Mouse (Mus musculus): ENCODE data around the gene Tmem212.
"Not testable (repeated sequence)": the region's sequence is repeated elsewhere in the genome, so short reads cannot be mapped to it uniquely, and the experiment has no call there.

Tmem212 gene

DNA sequence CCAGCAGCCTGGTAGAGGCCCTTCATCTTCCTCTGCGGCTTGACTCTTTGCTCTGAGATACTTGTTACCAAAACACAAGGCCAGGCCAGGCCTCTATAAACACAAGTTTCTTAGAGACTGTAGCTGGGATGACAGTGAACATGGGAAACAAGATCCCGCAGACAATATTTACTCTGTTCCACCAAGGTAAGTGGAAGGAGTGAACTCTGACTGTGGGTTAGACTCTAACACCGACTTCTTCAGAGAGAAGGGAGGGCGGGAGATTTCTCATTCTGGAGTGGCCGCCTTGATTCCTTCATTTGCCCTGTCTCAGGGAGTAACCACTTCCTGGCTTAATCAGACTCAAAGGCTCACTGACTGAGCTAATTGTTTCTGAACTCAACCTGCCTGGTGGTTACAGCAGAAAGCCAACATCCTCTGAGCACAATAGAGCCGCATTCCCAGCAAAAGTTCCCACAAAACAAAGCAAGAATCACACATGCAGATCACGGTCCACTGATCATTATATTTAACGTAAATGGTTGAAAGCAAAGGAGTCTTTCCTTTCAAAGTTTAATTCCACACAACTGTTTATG, at the start of gene Tmem212:
Gene Tmem212, minus strand, starts transcription at position 51 of the 575 bp plus-strand sequence.
- no peak for DNase-seq (ENCODE audit: low read depth)

- DNase-seq (ENCODE audit: low read depth) = not testable (repeated sequence)
These were observed 49.2 kb upstream of the Tmem212 start for GRCm38 (mm10) chr3:27945397-27945796.

GRCm38 (mm10) chr3:27942991-27943390, 46.8 kb upstream of the Tmem212 start:
- no peak for DNase-seq (ENCODE audit: low read depth)

DNA sequence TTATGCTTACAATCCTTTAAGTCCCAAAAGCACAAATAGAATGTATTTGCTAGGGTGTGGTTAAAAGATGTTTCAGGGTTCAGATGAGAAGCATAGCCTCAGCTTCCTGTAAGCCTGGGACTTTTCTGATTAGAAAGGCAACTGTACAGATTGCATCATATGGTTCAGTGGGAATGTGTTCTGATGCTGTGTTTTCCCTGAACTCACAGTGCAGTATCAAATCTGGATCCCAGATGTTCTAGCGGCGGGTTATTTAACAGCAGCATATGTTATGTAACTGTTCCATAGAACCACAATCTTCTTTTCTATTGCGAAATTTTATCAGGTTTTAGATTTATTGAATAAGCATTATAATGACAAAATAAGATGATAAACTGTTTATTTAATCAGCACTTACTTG, 45.5 kb upstream of the Tmem212 start:
- no peak for DNase-seq (ENCODE audit: low read depth)

DNA sequence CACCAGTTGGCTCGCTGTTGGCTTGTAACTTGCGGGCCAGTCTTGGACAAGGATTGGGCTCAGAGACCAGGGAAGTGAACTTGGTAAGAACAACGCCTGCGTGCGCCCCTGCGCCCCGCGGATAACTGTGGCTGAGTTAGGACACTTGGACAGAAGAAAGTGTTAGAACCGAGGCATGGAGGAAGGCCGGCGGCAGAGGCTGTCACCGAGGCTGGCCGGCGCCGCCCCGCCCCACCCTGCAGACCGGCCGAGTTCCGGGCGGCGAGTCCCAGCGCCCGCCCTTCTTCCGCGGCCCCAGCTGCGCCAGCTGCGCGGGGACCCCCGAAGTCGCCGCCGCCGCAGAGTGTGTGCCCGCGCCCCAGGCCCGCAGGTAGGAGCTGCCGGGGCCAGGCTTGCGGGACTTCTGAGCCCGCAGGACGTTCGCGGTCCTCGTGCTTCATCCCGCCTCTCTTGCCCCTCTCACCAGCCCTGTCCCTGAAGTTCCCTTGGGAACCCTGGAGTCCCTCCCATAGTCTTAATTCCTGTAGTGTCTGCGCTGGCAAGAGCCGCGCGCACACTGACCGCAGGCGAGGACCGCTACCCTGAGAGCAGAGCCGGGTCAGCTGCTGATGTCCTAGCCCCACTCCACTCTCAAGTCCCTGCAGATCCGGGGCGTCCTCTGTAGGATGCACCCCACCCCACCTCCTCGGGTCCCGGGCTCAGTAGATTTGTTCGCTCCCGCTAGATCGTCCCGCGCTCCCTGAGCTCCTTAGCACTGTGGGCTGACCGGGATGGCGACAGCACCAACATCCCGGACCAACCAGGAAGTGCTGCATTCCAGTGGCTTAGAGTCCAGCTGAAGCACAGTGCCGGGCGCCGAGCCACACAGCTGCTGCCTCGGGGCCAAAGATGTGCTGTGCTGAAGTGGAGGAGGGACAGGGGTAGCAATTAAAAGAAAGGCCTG, 42.5 kb upstream of the Tmem212 start, which contains the start of gene Pld1:
Gene Pld1, plus strand, starts transcription at position 315 of the 943 bp plus-strand sequence.
- DNase-seq (ENCODE audit: low read depth) = no peak

- DNase-seq (ENCODE audit: low read depth) = no peak
These were observed 41.3 kb upstream of the Tmem212 start for GRCm38 (mm10) chr3:27937144-27938110.

- DNase-seq (ENCODE audit: low read depth) = no peak
These were observed 40.6 kb upstream of the Tmem212 start for GRCm38 (mm10) chr3:27936731-27937130.

DNA sequence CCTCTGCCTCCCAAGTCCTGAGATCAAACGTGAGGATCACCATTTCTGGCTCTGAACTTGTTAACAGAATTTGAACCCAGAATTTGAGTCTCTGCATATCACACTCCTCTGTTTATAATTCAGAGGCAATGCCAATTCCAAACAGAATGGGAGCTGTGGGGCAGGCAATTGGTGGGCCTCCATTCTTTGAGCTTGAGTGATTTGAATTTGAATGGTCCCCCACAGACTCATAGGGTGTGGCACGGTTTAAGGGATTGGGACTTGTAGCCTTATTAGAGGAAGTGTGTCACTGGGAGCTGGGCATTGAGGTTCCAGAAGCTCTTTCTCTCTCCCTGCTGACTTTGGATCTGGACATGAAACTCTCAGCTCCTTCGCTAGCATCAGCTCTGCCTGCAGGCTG, 39.5 kb upstream of the Tmem212 start:
- no peak for DNase-seq (ENCODE audit: low read depth)

GRCm38 (mm10) chr3:27932391-27932790, 36.2 kb upstream of the Tmem212 start:
- no peak for DNase-seq (ENCODE audit: low read depth)

GRCm38 (mm10) chr3:27929219-27929618, 33.1 kb upstream of the Tmem212 start:
- no peak for DNase-seq (ENCODE audit: low read depth)

DNA sequence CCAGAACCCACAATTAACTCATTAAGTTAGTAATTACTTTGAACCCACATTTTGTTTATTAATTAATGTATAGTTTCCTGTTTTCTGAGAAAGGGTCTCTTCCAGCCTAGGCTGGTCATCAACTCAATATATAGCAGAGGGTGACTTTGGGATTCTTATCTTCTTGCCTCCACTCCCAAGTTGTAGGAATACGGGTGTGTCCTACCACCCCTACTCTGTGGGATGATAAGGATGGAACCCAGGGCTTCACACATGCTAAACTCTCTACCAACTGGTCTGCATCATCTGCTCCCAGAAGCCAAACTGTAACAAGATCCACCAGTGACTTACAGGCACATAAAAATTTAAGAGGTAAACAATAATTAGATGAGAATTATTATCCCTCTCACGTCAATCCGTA, 27.9 kb upstream of the Tmem212 start:
- DNase-seq (ENCODE audit: low read depth) = no peak

DNA sequence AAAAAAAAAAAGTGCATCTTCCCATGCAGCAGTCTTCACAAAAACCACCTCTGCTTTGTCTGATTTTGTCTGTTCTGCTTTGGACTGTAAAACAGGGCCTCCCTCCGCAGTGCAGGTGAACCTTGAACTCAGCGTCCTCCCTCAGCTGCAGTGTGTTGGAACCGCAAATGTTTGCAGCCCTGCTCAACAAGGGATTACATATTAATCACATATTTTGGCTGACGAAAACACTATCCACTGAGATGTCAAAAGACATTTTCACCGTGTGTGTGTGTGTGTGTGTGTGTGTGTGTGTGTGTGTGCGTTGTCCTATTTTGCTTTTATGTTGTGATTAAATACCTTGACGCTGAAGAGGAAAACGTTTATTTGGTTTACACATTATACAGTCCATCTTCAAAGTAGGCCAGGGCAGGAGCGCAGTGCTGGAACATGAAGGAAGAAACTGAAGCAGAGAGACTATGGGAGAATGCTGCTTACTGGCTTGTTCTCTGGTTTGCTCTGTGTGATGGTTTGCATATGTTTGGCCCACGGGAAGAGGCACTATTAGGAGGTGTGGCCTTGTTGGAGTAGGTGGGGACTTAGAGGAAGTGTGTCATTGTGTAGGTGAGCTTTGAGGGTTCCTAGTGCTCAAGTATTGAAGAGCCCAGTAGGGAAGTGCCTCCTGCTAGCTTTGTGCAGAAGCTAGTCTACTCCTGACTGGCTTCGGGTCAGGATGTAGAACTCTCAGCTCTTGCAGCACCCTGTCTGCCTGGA, 25.3 kb upstream of the Tmem212 start:
- no peak for DNase-seq (ENCODE audit: low read depth)

DNA sequence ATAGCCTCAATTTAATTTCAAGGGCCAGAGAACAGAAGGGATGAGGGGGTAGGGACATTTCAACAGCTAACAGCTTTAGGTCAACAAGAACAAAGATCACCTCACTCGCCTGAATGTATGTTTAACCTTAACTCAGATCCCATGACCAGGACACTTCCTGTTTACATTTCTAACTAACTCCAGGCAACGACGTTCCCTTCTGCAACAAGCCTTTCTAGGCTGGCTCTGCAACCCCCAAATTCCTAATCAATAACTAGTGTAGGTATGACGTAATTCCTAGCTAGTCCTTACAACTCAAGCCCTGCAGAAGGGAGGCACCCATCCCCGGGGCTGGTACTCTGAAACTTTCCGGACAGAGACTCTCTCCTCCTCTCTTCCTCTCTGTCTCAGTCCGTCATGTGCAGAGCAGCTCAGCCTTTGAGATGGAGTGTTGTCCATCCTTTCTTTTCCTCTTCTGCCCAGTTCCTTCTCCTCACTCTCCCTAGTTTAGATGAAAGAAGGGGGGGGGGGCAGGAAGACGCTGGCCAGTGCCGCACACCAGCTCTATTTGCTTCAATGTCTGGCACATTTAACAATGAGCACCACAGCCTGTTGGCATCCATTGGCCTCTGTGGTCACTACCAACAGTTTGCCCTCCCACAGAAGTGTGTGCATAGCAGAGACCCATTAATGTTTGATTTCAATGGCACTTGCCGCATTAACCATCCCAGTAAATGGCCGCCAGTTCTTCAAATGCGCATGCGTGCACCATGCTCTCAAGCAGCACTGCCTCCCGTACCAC, 22.7 kb upstream of the Tmem212 start:
- no peak for DNase-seq (ENCODE audit: low read depth)

DNA sequence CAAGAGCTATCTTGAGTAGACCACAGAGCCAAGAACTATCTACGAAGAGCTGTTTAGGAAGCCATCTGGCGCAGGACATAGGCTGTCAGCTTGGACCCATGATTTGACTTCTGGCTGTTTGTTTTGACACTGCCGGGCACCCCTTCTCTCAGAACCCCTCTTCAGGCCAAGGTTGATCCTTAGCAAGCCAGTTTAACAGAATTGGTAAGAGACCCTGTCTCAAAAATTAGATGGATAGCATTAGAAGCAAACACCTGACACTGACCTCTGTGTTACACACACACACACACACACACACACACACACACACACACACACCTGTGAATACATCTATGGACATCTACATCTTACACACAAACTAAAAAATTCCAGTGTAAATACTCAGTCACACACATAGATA, 12.8 kb upstream of the Tmem212 start:
- no peak for DNase-seq (ENCODE audit: low read depth)

GRCm38 (mm10) chr3:27908316-27908715, 12.1 kb upstream of the Tmem212 start:
- no peak for DNase-seq (ENCODE audit: low read depth)

- no peak for DNase-seq (ENCODE audit: low read depth)
These were observed 11.1 kb upstream of the Tmem212 start for GRCm38 (mm10) chr3:27907301-27907700.

DNA sequence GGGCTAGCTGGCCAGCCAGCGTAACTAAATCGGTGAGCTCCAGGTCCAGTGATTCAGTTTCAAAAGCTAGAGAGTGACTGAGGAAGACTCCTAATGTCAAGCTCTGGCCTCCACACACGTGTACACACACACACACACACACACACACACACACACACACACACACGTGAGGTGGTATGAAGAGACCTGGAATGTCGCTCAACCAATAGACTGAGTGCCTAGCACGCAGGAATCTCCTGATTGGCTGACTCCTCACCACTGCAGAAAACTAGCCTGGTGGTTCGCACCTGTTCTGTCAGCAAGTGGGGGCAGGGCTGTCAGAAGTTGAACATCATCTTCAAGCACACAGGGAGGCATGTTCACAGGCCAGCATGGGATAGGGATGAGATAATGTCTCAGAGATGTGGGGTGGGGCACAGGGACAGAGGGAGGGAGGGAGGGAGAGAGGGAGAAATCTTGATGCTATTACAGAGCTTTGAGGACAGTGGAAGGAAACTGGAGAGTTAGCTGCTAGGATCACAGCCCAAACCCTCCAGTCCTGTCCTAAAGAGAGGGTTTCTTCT, 10.6 kb upstream of the Tmem212 start:
- no peak for DNase-seq (ENCODE audit: low read depth)

DNA sequence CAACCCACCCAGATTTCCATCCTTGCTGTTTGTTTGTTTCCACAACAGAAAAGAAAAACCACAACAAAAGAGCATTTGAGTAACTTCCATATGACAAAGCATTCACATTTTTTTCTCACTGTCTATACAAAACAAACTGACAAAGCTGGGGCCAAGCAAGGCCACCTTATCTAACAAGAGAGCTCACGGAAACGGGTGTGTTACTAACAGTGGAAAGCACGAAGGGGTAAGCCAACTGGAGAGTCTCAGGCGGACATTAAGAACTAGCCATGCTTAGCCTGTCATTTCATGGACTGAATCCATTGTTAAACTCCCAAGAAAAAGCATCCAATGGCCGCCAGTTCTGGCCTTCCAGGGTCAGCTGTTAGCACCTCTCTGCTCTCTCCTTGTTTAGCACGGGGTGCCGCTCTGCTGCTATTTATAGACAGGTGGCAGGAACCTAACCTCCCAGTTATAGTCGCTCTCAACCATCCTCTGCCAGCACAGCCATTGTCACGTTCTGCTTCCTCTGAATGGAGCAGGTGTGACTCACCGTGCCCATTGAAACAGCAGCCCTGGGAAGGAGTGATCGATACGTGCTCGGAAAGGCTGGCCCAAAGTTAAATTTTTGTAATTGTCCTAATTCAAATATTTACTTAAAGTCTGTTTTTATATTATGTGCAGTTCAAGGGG, 8.6 kb upstream of the Tmem212 start:
- no peak for DNase-seq (ENCODE audit: low read depth)

- DNase-seq (ENCODE audit: low read depth) = no peak
These were observed 5.7 kb upstream of the Tmem212 start for GRCm38 (mm10) chr3:27901846-27902245.

Data from c-Kit-positive CD71-negative TER-119-negative erythroid progenitor cells, embryonic 14.5 days (primary cell).